Mouse (Mus musculus): Measurements from ENCODE around the gene Itpr2. TPM values are rescaled to one million over a fixed set of nuclear protein-coding genes. Genes with fewer than 3 reads are reported as not detected.
A peak's percentile ranks its signal among the peaks of the same experiment; 100 is the strongest.

The Itpr2 gene
- polyA plus RNA-seq, 1 experiment, result 10.9 TPM

DNA sequence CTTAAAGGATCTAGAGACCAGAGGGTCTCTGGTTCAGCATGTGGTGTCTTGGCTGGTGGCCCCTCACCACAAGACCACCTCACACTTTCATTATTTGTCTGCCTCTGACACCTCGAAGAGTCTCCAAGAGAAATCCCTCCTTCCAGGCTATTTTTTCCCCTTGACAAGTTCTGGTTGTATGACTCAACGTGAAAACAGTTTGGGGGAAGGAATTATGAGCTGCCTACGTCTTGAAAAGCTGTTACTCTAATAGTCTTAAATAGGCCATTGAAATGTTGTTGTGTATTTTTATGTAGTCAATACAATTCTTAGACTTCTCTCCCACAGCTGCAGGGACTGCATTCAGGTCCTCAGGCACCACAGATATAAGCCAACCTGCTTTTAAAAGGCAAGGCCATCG lies 391.6 kb downstream of the Itpr2 start:
- Histone ChIP-seq H3K27ac (ENCODE audit: insufficient read depth, low read depth, low read length) (no peak overlapping the region), H3K4me1 (ENCODE audit: control insufficient read depth, insufficient read depth, low read length) (peaks cover 42% of the 10 kb centered on the region), H3K4me3 (ENCODE audit: insufficient read depth, low read length) (no peak overlapping the region)
- no peak for TF ChIP-seq POLR2A (IDR thresholded peaks at IDR 0.05; ENCODE audit: borderline replicate concordance, low read depth, low read length)
- no peak for TF ChIP-seq CTCF (IDR thresholded peaks at IDR 0.05; ENCODE audit: low read depth, low read length)

DNA sequence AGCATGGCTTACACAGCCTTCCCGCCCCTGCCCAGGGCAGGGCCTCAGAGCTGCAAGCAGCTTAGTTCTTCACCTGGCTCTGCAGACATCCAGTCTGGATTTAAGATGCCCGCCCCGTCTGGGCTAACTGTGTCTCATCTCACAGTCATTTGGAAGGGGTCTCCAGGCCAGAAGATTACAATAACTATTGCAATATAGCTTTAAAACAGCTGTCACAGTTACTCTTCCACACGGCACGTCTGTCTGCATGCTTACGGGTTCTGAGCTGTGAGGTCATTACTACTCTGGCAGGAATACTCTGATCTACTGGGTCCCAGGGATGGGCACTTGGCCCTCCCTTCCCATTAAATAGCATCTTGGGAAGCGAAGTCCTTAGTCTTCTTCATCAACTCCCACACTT lies 393.3 kb downstream of the Itpr2 start:
- H3K4me3 ChIP-seq (ENCODE audit: insufficient read depth, low read length), result no peak overlapping the region
- TF ChIP-seq CTCF (IDR thresholded peaks at IDR 0.05; ENCODE audit: low read depth, low read length) (no peak), POLR2A (IDR thresholded peaks at IDR 0.05; ENCODE audit: borderline replicate concordance, low read depth, low read length) (no peak)
- H3K4me1 ChIP-seq (ENCODE audit: control insufficient read depth, insufficient read depth, low read length), result peaks cover 33% of the 10 kb centered on the region
- no peak overlapping the region for H3K27ac ChIP-seq (ENCODE audit: insufficient read depth, low read depth, low read length)

DNA sequence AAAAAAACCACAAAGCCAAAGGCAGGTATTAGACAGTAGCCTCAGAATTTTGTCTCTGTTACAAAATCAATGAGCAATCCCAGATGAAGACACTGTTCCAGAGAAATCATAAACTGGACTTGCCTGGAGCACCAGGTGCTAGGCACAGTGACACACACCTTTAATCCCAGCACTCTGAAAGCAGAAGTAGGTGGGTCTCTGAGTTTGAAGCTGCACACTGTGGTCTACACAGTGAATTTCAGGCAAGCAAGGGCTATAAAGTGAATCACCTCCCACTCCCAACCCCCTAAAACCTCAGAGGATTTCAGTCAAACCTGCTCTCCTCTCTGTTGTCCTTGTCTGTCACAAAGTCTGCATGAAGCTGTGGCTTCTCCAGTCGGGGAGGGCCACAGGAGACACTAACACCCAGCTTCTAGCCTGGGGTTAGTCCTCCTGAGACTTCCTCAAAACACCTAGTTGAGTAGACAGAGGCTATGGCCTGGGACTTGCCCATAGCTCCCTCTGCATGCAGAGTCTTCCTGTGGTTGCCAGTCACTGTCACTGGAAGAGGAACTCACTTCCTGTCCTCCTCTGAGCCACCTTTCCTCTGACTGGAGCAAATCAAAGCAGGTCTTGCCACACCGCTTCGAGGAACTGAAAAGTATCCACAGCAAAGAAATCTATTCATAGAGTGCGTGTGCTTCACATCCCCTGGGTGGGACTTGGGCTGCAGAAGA lies 394.7 kb downstream of the Itpr2 start:
- H3K27ac ChIP-seq (ENCODE audit: insufficient read depth, low read depth, low read length), result no peak overlapping the region
- TF ChIP-seq POLR2A (IDR thresholded peaks at IDR 0.05; ENCODE audit: borderline replicate concordance, low read depth, low read length) (no peak), CTCF (IDR thresholded peaks at IDR 0.05; ENCODE audit: low read depth, low read length) (no peak)
- no peak overlapping the region for H3K4me3 ChIP-seq (ENCODE audit: insufficient read depth, low read length)
- peaks cover 21% of the 10 kb centered on the region for H3K4me1 ChIP-seq (ENCODE audit: control insufficient read depth, insufficient read depth, low read length)

DNA sequence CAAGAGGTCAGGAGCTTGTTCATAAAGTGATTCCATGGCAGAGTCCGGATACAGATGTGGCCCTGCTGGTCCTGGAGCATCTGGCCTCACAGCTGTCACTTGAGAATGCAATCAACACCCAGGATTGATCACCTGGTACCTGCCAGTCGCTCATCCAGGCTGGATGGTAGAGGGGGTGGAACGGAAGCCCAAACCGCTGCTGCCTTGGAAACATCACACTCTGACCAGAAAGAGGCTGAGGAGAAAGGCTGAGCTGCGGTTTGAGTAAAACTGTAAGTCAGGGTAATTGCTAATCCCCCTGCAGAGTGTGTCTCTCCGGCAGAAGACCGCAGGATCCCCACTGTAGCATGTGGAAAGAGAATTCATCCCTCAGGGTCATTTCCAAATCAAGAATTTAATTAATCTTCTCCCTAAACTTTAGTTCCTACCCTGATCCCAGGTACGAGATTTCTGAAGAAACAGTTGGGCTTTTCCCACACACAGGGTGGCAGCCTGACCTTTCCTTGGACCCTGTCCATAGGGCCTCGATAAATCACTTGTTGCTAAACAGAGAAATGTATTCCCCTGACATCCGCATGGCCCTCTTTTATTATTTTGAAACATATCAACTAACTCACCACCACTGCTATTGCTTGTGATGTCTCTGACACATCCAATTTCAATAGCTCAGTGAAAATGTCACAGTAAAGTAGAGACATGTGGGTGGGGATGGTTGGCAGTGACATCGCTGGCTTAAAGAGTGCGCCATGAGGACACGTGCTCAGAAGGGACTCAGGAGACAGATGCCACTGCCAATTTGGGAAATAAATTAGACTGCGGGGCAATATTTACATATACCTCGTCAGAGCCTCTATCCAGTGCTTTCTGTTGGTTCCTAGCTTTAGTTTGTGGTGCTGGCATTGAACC lies 418.7 kb downstream of the Itpr2 start:
- Histone ChIP-seq H3K27ac (ENCODE audit: insufficient read depth, low read depth, low read length) (no peak overlapping the region), H3K4me1 (ENCODE audit: control insufficient read depth, insufficient read depth, low read length) (peaks cover 20% of the 10 kb centered on the region), H3K4me3 (ENCODE audit: insufficient read depth, low read length) (no peak overlapping the region)
- no peak for TF ChIP-seq POLR2A (IDR thresholded peaks at IDR 0.05; ENCODE audit: borderline replicate concordance, low read depth, low read length)
- no peak for TF ChIP-seq CTCF (IDR thresholded peaks at IDR 0.05; ENCODE audit: low read depth, low read length)

DNA sequence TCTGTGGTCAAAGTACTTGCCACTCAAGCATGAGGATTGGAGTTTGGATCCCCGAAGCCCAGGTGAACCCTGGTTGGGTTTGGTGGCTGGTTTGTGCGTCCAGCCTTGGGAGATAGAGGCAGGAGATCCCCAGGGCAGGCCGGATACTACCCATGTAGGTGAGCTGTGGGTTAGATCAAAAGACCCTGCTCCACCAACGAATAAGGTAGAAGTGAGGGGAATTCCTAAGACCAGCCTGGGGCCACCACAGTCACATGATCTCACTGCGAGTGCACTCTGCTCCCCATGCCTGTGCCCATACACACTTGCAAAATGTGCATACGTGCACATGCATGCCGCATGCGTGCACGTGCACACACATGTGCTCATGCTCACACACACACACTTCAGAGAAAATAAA lies 419.5 kb downstream of the Itpr2 start:
- TF ChIP-seq CTCF (IDR thresholded peaks at IDR 0.05; ENCODE audit: low read depth, low read length) (no peak), POLR2A (IDR thresholded peaks at IDR 0.05; ENCODE audit: borderline replicate concordance, low read depth, low read length) (no peak)
- Histone ChIP-seq H3K4me3 (ENCODE audit: insufficient read depth, low read length) (no peak overlapping the region), H3K4me1 (ENCODE audit: control insufficient read depth, insufficient read depth, low read length) (peaks cover 28% of the 10 kb centered on the region), H3K27ac (ENCODE audit: insufficient read depth, low read depth, low read length) (no peak overlapping the region)

DNA sequence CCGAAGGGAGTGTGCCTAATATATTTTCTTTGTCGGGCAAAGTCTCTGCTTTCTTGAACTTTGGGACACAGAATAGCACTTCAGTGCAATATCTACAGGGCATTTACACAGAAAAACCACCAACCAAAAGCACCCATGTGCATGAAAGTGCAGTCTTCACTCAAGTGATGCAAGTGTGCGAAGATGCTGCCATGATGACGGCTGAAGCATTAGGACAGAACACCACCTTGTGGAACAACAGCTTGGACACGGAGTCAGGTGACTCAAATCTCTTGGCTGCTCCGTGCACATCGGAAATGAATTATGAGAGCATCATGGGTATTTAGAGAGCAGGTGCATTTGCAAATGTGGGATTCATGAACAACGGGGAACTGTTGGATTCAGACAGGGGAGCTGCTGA lies 420.4 kb downstream of the Itpr2 start:
- no peak overlapping the region for H3K4me3 ChIP-seq (ENCODE audit: insufficient read depth, low read length)
- no peak overlapping the region for H3K27ac ChIP-seq (ENCODE audit: insufficient read depth, low read depth, low read length)
- peaks cover 31% of the 10 kb centered on the region for H3K4me1 ChIP-seq (ENCODE audit: control insufficient read depth, insufficient read depth, low read length)
- no peak for TF ChIP-seq POLR2A (IDR thresholded peaks at IDR 0.05; ENCODE audit: borderline replicate concordance, low read depth, low read length)
- no peak for TF ChIP-seq CTCF (IDR thresholded peaks at IDR 0.05; ENCODE audit: low read depth, low read length)

DNA sequence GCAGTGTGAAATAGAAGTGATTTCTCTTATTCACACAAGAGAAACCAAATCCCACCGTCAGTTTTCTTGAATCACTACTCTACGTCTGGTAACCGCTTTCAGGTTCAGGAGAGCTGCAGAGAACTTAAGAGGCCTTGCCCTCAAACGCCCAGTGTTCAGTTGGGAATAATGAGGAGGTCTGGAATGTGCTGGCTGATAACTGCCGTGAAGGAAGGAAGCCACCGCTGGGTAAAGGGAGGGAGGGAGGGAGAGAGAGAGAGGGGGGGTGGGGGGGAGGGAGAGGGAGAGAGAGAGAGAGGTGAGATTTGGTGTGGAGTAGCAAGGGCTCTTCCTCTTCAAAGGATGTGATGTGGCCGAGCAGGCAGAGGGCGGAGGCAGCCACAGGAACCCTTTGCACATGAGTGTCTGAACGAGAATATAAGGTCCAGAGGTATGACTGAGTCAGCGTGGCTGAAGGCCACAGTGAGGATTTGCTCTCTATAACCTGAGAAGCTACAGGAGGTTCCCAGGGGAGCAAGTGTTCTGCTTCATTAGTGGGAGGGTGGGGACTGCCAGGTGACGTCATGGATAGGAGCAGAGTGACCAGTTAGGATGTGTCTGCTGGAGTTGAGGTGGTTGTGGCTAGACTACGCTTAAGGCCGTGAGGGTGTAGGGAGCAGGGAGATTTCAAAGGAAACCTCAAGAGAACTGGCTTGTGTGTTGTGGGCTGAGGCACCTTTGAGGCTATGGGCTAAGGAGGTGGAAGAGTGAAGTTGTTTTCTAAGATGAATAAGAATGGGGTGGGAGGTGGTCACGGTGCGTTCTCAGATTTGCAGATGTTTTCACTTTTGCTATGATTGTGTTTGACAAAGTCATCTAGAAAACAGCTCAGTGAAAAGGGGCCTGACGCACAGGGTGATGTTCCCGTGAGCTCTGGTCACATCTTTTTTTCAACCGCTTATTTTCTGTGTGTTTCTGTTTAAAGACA lies 421.2 kb downstream of the Itpr2 start:
- Histone ChIP-seq H3K27ac (ENCODE audit: insufficient read depth, low read depth, low read length) (no peak overlapping the region), H3K4me1 (ENCODE audit: control insufficient read depth, insufficient read depth, low read length) (peaks cover 31% of the 10 kb centered on the region)

DNA sequence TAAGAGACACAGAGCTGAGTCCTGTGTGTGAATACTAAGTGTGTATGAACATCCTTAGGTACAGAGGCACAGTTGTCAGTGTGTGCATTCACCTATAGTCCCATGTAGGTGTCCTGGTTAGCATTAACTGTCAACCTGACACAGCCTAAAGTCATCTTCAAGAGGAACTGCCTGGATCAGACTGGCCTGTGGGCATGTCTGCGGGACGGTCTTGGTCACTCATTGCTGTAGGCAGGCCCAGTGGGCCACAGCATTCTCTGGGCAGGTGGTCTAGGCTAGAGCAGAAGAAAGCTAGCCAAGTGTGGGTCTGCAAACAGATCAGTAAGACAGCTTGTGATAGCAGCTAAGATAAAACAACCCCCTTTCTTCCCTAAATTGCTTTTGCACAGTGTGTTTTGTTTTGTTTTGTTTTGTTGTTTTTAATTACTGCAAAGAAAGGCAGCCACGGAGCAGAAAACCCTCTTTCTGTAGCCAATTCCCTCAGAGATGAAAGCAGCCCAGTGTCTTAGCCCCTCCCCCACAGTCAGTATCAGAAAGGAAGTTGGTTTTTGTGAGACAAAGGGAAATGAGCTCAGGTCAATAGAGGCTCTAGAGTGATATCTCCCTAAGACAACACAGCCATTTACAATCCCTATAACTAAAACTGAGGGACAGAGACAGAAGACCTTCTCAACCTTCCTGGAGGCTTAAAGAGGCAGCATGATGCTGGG lies 422.1 kb downstream of the Itpr2 start:
- TF ChIP-seq CTCF (IDR thresholded peaks at IDR 0.05; ENCODE audit: low read depth, low read length), result no peak
- no peak for TF ChIP-seq POLR2A (IDR thresholded peaks at IDR 0.05; ENCODE audit: borderline replicate concordance, low read depth, low read length)
- no peak overlapping the region for H3K4me3 ChIP-seq (ENCODE audit: insufficient read depth, low read length)
- peaks cover 31% of the 10 kb centered on the region for H3K4me1 ChIP-seq (ENCODE audit: control insufficient read depth, insufficient read depth, low read length)
- peak overlapping the region; percentile 42 for H3K27ac ChIP-seq (ENCODE audit: insufficient read depth, low read depth, low read length)

More for the DNA sequence above, 421.2 kb downstream of the Itpr2 start:
- no peak overlapping the region for H3K4me3 ChIP-seq (ENCODE audit: insufficient read depth, low read length)
- TF ChIP-seq CTCF (IDR thresholded peaks at IDR 0.05; ENCODE audit: low read depth, low read length) (no peak), POLR2A (IDR thresholded peaks at IDR 0.05; ENCODE audit: borderline replicate concordance, low read depth, low read length) (no peak)

DNA sequence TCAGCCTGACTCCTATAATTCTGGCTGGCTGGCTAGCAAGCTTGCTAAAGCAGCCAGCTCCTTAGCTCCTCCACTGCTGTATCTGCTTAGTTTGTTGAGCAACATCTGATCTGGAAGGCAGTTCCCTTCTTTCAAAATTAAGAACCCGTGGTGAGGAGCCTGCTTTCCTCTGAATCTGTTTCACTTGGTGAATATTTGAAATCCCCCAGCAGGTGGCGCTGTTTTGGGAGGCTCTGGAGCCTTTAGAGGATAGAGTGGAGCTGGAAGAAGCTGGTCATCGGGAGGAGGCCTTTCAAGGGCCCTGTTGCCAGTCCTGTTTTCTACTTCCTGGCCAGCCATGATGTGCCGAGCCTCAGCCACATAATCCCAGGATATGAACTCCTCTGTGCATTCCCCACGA lies 422.8 kb downstream of the Itpr2 start:
- Histone ChIP-seq H3K27ac (ENCODE audit: insufficient read depth, low read depth, low read length) (peak overlapping the region; percentile 60), H3K4me1 (ENCODE audit: control insufficient read depth, insufficient read depth, low read length) (peaks cover 31% of the 10 kb centered on the region)

More for the DNA sequence above, 422.8 kb downstream of the Itpr2 start:
- peak; percentile 61 for TF ChIP-seq CTCF (IDR thresholded peaks at IDR 0.05; ENCODE audit: low read depth, low read length)
- TF ChIP-seq POLR2A (IDR thresholded peaks at IDR 0.05; ENCODE audit: borderline replicate concordance, low read depth, low read length), result no peak
- no peak overlapping the region for H3K4me3 ChIP-seq (ENCODE audit: insufficient read depth, low read length)
